Mouse (Mus musculus) urinary bladder, postnatal 36 days (tissue): ENCODE results near the gene Plppr1.

Source experiments
- DNase-seq, 2 experiments: peaks; one replicate each; pipeline ENCODE4 v3.0.0; 2022; ENCODE audit warnings: low spot score in 2 of 2, mixed read lengths in 1 of 2

Gene Plppr1

DNA sequence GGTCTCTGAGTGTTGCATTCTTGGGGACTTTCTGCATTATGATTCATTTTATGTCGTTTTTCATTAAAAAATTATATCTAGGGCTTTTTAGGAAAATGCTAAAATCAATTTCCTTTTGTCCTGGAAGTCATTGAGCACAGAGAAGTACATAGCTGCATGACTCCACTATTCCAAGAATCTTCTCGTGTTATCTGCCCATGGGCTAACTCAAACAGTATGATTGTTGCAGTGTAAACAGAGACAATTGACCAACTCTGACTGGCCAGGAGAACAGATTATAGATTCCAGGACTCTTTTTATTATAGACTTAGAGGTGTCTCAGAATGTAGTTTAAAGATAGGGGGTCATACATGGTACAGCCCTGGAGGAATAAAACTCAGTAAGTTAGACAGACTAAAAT is 327.8 kb downstream of the Plppr1 start:
- DNase-seq = no peak
